Mouse (Mus musculus) spleen, postnatal 0 days (tissue): Measurements from ENCODE around the gene Krtap13. TPM values are rescaled to one million over a fixed set of nuclear protein-coding genes. Genes with fewer than 3 reads are reported as not detected.

Source experiments
- polyA plus RNA-seq: library from polyadenylated mRNA; unstranded; fragments of >200 nt; fragmentation: Nextera tagmentation; extraction: Ambion mirVana; gene quantifications from 2 replicates; pipeline ENCODE4 v1.2.1, GENCODE M21; 2015

Krtap13 gene
- not detected in 2 replicates for polyA plus RNA-seq

GRCm38 (mm10) chr16:88751535-88751934 lies at the start of gene Krtap13:
Krtap13 (minus strand) TSS chr16:88751635.

GRCm38 (mm10) chr16:88777596-88777995 lies 26.2 kb upstream of the Krtap13 start, which contains the start of gene Gm5965:
Gm5965 (plus strand) TSS chr16:88777896.

GRCm38 (mm10) chr16:88774106-88774505 lies 22.7 kb upstream of the Krtap13 start, which contains the start of gene 2310057N15Rik:
2310057N15Rik (minus strand) TSS chr16:88774206.

DNA sequence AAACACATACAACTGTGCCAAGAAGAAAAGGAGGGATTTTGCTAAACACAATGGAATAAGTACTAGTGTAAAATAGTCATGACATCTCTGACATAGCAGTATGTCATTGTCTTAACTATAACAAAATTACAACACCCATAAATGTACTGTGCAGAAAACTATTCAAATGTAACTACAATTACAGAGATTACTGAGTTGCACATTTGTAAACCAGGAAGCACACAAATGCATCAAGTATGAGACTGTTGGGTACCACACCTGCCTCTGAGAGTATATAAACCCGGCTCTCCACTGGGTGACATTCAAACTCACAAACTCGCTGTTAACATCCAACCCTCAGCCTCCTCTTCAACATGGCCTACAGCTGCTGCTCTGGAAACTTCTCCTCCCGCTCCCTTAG lies 7.1 kb upstream of the Krtap13 start, which contains the start of gene 2310034C09Rik:
2310034C09Rik (plus strand) TSS at position 301 of the 400 bp plus-strand sequence.

DNA sequence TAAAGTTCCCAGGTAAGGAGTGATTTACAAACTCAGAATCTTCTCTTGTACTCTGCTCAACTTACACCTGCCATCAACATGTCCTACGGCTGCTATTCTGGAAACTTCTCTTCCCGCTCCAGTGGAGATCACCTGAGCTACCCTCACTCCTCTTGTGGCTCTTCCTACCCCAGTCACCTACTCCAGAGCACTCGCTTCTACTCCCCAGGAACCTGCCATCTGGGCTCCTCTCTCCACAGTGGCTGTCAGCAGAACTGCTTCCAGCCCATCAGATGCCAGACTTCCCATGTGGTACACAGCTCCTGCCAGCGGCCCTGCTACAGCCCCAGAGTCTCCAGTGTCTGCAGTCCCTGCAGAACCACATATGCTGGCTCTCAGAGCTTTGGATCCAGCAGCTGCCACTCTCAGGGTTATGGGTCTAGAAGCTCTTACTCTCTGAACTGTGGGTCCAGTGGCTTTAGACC lies 22.6 kb downstream of the Krtap13 start, which contains the start of gene Krtap13-1:
Krtap13-1 (plus strand) TSS at position 51 of the 464 bp plus-strand sequence.

DNA sequence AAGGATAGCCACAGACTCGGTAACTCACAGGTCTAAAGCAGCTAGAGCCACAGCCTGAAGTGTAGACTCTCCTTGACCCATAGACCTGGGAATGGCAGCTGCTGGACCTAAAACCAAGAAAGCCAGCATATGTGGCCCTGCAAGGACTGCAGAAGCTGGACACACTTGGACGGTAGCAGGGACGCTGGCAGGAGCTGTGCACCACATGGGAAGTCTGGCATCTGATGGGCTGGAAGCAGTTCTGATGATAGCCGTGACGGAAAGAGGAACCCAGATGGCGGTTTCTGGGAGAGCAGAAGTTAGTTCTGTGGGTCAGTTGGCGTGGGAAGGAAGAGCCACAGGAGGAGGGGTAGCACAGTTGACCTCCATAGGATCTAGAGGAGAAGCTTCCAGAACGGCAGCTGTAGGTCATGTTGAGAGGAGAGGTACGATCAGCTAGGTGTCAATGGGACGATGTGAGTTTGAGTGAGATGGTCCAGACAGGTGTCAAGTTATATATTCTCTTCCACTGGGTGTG lies 43.9 kb downstream of the Krtap13 start, which contains the start of gene 2310061N02Rik:
2310061N02Rik (minus strand) TSS at position 467 of the 517 bp plus-strand sequence.

Other genes with a start within 250 kb of the Krtap13 start
- gene Cldn17, start 244.7 kb downstream of the Krtap13 start, polyA plus RNA-seq = not detected in 2 replicates
- gene Cldn8, start 188.5 kb downstream of the Krtap13 start, polyA plus RNA-seq = 0.07 and 0.08 TPM in 2 replicates
- gene Krtap24-1, start 139.4 kb downstream of the Krtap13 start, polyA plus RNA-seq = not detected in 2 replicates
- not detected in 2 replicates for gene 2310079G19Rik, start 124.0 kb downstream of the Krtap13 start, polyA plus RNA-seq
- gene Krtap26-1, start 103.8 kb downstream of the Krtap13 start, polyA plus RNA-seq = not detected in 2 replicates
- gene Krtap27-1, start 80.0 kb downstream of the Krtap13 start, polyA plus RNA-seq = not detected in 2 replicates
- 0.17 TPM in 1 of 2 replicates, not detected in the other for gene 2310061N02Rik, start 43.7 kb downstream of the Krtap13 start, polyA plus RNA-seq
- not detected in 2 replicates for gene Krtap13-1, start 22.8 kb downstream of the Krtap13 start, polyA plus RNA-seq
- gene 2310034C09Rik, start 7.2 kb upstream of the Krtap13 start, polyA plus RNA-seq = not detected in 2 replicates
- gene 2310057N15Rik, start 22.6 kb upstream of the Krtap13 start, polyA plus RNA-seq = not detected in 2 replicates
- not detected in 2 replicates for gene Gm5965, start 26.3 kb upstream of the Krtap13 start, polyA plus RNA-seq
- not detected in 2 replicates for gene Gm20741, start 60.6 kb upstream of the Krtap13 start, polyA plus RNA-seq
- not detected in 2 replicates for gene Krtap15, start 68.6 kb upstream of the Krtap13 start, polyA plus RNA-seq
- gene Krtap14, start 74.5 kb upstream of the Krtap13 start, polyA plus RNA-seq = not detected in 2 replicates
- not detected in 2 replicates for gene Krtap19-1, start 117.8 kb upstream of the Krtap13 start, polyA plus RNA-seq
- not detected in 2 replicates for gene Krtap19-2, start 122.6 kb upstream of the Krtap13 start, polyA plus RNA-seq
- gene Krtap19-3, start 126.4 kb upstream of the Krtap13 start, polyA plus RNA-seq = not detected in 2 replicates
- gene Krtap19-4, start 133.5 kb upstream of the Krtap13 start, polyA plus RNA-seq = not detected in 2 replicates
- not detected in 2 replicates for gene Krtap19-5, start 144.8 kb upstream of the Krtap13 start, polyA plus RNA-seq
- gene Krtap19-9b, start 180.6 kb upstream of the Krtap13 start, polyA plus RNA-seq = not detected in 2 replicates
- not detected in 2 replicates for gene Krtap16-3, start 211.2 kb upstream of the Krtap13 start, polyA plus RNA-seq